Mouse (Mus musculus): Measurements from ENCODE around the gene Arap1.

Gene Arap1

DNA sequence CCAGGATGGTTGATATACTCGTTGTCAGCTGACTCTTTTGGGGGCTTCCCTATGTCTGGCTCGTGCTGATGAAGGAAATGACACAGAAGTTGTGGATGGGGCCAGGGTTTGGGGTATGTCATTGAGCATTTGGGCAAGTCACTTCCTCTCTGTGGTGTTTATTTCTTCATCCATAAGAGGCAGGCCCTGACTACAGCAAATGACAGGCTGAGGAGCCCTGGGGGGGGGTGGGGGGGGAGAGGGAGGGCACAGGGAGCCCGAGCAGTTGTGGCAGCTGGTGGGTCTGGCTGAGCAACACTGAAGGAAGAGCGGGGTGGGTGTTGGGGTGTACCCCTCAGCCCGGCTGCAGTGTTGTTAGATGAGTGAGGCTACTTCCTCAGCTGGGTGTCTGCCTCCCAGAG is 14.9 kb downstream of the Arap1 start:
- no peak for DNase-seq (ENCODE audit: low spot score in 2 of 2)

- no peak for DNase-seq (ENCODE audit: low spot score in 2 of 2)
Measured at GRCm38 (mm10) chr7:101363914-101364313, 16.0 kb downstream of the Arap1 start.

GRCm38 (mm10) chr7:101367901-101368852 is 20.3 kb downstream of the Arap1 start:
- no peak for DNase-seq (ENCODE audit: low spot score in 2 of 2)

GRCm38 (mm10) chr7:101369666-101370065 is 21.8 kb downstream of the Arap1 start:
- DNase-seq (ENCODE audit: low spot score in 2 of 2) = no peak

GRCm38 (mm10) chr7:101373082-101373481 is 25.2 kb downstream of the Arap1 start:
- no peak for DNase-seq (ENCODE audit: low spot score in 2 of 2)

- DNase-seq (ENCODE audit: low spot score in 2 of 2) = no peak
Measured at GRCm38 (mm10) chr7:101374155-101374554, 26.3 kb downstream of the Arap1 start.

DNA sequence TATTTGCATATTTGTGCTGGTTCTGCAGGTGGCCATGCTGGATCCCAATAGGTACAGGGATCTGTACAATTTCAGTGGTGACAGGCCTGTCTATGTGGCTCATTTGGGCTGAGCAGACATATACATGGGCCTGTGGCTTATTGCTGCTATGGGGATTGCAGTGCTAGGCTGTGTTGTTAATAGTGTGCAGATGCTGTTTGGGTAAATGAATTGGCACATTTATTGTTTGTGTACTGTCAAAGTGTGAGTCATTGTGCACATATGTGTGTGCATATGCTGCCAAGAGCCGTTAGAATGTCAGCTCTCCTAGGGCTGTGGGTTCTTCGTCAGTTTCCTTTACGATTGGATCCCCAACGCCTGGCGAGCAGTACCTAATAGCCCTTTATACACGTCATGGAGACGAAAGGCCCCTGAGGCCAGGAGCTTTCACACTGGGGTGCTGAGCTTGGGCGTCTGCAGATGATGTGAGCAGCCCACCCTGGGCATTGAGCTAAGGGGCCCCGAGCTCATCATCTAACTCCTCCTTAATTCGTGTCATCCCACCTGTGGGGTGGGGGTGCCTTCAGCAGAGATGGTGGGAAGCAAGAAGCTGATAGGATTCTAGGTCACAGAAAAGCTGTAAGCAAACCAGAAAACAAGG is 29.0 kb downstream of the Arap1 start:
- DNase-seq (ENCODE audit: low spot score in 2 of 2) = no peak

- DNase-seq (ENCODE audit: low spot score in 2 of 2) = no peak
Measured at GRCm38 (mm10) chr7:101377741-101378262, 29.9 kb downstream of the Arap1 start.

GRCm38 (mm10) chr7:101378285-101378684 is 30.4 kb downstream of the Arap1 start:
- no peak for DNase-seq (ENCODE audit: low spot score in 2 of 2)

DNA sequence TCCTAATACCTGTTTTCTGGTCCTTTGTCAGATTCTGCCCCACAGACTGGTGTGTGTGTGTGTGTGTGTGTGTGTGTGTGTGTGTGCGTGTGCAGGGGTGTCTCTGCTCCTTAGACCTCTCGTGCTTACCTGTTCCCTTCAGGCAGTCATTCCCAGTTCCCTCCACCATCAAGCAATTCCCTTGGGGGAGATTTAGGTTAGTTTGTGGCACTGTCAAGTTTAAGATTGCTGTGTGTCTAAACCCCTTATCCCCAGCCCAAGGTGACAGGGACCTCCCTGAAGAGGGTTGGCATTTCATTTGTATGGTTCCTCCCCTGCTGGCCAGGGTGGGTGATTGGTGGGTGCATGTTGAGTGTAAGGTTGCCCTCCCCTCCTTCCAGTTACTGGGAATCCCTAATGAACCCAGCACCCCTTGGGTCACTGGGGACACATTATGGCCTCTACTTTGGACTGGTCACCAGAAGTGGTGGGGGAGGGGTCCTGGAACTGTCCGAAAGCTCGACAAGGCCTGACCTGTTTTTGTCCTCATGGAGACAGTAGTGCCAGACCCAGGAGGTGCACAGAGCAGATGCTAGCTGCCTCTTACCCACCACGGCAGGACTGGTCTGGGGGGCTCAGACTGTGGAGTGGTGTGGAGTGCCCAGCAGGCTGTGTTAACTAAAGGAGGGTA is 31.1 kb downstream of the Arap1 start:
- no peak for DNase-seq (ENCODE audit: low spot score in 2 of 2)

DNA sequence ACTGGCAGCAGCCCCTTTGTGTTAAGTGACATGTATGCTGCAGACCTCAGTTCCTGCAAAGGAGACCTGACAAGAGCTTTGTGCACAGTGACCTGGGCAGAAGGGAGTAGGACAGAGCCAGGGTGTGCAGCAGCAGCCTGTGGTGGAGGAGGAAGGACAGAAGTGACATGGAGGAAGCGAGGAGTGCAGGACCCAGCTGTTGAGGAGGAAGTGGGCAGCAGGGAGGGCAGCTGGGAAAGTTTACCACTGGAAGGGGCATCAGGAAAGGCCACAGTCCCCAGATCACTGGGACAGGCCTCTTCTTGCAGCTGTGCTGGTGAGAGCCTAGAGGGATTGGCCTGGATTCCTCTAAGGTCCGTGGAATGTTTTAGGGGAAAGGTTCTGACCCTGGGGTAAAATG is 31.9 kb downstream of the Arap1 start:
- no peak for DNase-seq (ENCODE audit: low spot score in 2 of 2)

DNA sequence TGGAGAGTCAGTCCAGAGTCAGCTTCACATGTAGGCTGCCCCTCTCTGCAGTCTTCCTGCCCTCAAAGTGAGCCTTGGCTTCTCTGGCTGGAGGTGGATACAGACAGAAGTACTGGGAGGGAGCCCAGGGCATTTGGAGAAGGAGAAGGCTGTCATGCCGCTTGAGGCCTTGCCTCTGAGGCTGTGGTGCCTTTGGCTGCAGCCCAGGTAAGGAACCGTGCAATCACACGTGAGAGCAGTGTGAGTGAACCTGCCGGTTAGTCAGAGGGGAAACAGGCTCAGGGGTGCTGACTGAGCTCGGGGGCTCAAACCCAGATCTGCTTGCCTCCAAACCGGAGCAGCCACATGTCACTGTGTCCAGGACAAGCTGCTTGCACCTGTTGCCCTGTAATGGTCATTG is 33.6 kb downstream of the Arap1 start:
- no peak for DNase-seq (ENCODE audit: low spot score in 2 of 2)

DNA sequence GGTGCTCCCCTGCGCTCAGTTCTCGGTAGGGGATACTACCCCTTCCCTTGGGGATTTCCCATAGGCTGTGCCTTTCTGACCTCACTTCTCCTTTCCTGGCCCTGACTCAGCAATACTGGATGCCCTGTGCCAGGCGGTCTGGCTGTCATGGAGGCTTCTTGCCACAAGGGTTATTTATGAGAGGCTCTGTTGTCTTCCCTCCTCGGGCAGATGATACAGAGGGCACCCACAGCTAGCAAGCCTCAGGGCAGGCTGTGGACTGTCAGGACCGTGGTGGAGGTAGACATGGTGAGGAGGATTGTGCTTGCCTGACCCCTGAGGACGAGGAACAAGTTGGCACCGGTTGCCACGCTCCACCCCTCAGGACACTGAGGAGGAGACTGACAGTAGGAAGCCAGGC is 34.5 kb downstream of the Arap1 start:
- no peak for DNase-seq (ENCODE audit: low spot score in 2 of 2)

- DNase-seq (ENCODE audit: low spot score in 2 of 2) = no peak
Measured at GRCm38 (mm10) chr7:101383756-101384155, 35.9 kb downstream of the Arap1 start.

- no peak for DNase-seq (ENCODE audit: low spot score in 2 of 2)
Measured at GRCm38 (mm10) chr7:101384931-101385330, 37.1 kb downstream of the Arap1 start.

- no peak for DNase-seq (ENCODE audit: low spot score in 2 of 2)
Measured at GRCm38 (mm10) chr7:101385331-101385733, 37.5 kb downstream of the Arap1 start.

DNA sequence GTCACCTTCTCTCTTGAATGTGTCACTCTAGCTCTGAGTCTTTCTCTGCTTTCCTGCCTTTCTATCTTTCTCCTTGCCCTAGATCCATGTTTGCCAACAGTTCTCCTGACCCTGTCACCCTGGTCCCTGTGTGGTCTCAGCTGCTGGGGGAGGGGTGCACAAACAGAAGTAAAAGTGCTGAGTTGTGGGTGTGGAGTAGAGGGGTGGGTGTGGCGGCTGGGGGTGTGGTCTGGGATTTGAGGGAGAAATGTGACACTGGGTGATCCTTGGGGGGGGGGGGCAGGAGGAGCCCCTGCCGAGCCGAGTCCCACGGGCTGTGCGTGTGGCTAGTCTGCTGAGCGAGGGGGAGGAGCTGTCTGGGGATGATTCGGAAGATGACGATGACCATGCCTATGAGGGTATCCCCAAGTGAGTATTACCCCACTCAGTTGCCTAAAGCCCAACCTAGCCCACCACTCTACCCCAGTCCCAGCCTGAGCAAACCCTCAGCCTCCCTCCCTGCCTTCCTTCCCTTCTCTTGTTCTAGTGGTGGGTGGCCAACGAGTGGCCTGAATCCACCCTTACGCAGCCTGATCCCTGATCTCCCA is 38.1 kb downstream of the Arap1 start:
- no peak for DNase-seq (ENCODE audit: low spot score in 2 of 2)

GRCm38 (mm10) chr7:101389256-101389655 is 41.4 kb downstream of the Arap1 start:
- no peak for DNase-seq (ENCODE audit: low spot score in 2 of 2)

DNA sequence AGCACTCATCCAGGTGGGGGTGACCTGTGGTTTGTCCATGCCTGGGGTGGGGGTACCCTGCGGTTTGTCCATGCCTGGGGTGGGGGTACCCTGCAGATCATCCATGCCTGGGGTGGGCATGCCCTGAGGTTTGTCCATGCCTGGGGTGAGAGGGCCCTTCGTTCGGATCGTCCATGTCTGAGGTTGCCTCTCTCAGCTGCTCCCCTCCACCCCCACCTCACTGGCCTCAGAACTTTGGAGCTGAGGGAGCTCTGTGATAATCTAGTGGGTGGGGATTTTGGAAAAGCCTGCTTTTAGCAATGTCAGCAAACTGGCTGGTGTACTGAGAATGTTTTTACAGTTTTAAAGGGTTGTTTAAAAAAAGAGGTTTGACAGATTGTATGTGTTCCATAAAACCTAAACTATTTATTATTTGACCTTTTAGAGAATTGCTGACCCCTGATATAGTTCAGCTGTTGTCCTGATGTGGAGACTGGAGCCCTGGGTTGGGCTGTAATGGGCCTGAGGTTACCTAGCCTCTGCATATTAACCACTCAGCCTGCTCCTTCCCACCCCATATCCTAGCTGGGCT is 44.1 kb downstream of the Arap1 start:
- no peak for DNase-seq (ENCODE audit: low spot score in 2 of 2)

DNA sequence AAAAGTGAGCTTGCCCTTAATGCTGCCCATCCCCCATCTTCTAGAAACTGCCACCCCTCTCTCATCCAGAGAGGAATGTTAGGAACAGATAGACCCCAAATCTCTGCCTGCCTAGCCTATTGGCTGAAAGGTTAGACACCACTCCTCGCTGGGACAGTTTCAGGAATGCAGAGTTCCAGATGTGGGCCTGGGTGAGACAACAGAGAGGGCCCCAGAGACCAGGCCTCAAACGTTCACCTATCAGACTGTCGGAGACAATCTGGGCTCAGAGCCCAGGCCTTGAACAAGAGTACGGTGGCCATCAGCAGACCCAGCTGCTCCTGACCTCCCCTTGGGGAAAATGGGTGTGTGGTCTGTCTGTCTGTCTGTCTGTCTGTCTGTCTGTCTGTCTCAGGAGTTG is 45.1 kb downstream of the Arap1 start:
- no peak for DNase-seq (ENCODE audit: low spot score in 2 of 2)

- DNase-seq (ENCODE audit: low spot score in 2 of 2) = no peak
Measured at GRCm38 (mm10) chr7:101393694-101394504, 46.0 kb downstream of the Arap1 start.
